Mouse (Mus musculus): ENCODE measurements around the gene Gm10382. TPM values are rescaled to one million over a fixed set of nuclear protein-coding genes. Genes with fewer than 3 reads are reported as not detected.
"Not testable (repeated sequence)": the region's sequence is repeated elsewhere in the genome, so short reads cannot be mapped to it uniquely, and the experiment has no call there.

Gm10382 gene
- polyA plus RNA-seq, 1 experiment from 2014 or later, result 0.58 TPM

GRCm38 (mm10) chr5:125434347-125434746 is 45.2 kb downstream of the Gm10382 start:
- DNase-seq; H3K4me1 ChIP-seq (ENCODE audit: control insufficient read depth, insufficient read depth, low read length); ATAC-seq (ENCODE audit: low FRiP score, low TSS enrichment); H3K9me3 ChIP-seq (ENCODE audit: control insufficient read depth, low read length); H3K27me3 ChIP-seq (ENCODE audit: control insufficient read depth, insufficient read depth, low read length); H3K9ac ChIP-seq (replicated peaks; ENCODE audit: low read length): not testable (repeated sequence)
- peak overlapping the region; percentile 88 for H3K4me2 ChIP-seq (ENCODE audit: low read length)
- H3K36me3 ChIP-seq (ENCODE audit: control insufficient read depth, insufficient read depth, low read length), result peaks cover 24% of the 10 kb centered on the region
- peak overlapping the region; percentile 79 for H3K4me3 ChIP-seq (replicated peaks; ENCODE audit: low read depth, low read length)
- H3K27ac ChIP-seq (replicated peaks; ENCODE audit: low read depth, low read length), result peak overlapping the region; percentile 75; the same call in 1 of the 2 replicates
- 58% methylated on average over 15 of the region's 15 CpGs for WGBS

Other genes with a start within 250 kb of the Gm10382 start
- gene Ncor2, start 210.1 kb upstream of the Gm10382 start, polyA plus RNA-seq (2014; fragmentation: Nextera tagmentation; extraction: Ambion mirVana), result 23.7 and 24.0 TPM in 2 replicates
- gene Scarb1, start 48.2 kb upstream of the Gm10382 start, polyA plus RNA-seq (2014; fragmentation: Nextera tagmentation; extraction: Ambion mirVana), result 22.8 and 26.8 TPM in 2 replicates
- 1,251 and 1,332 TPM in 2 replicates for gene Ubc, start 880 bp downstream of the Gm10382 start, polyA plus RNA-seq (2014; fragmentation: Nextera tagmentation; extraction: Ambion mirVana)
- gene Dhx37, start 44.8 kb downstream of the Gm10382 start, polyA plus RNA-seq (2014; fragmentation: Nextera tagmentation; extraction: Ambion mirVana), result 8.5 and 9.8 TPM in 2 replicates
- 26.8 and 37.8 TPM in 2 replicates for gene Bri3bp, start 52.2 kb downstream of the Gm10382 start, polyA plus RNA-seq (2014; fragmentation: Nextera tagmentation; extraction: Ambion mirVana)
- gene Aacs, start 86.5 kb downstream of the Gm10382 start, polyA plus RNA-seq (2014; fragmentation: Nextera tagmentation; extraction: Ambion mirVana), result 63.6 and 71.3 TPM in 2 replicates
- gene Tmem132b, start 142.5 kb downstream of the Gm10382 start, polyA plus RNA-seq (2014; fragmentation: Nextera tagmentation; extraction: Ambion mirVana), result 4.9 and 6.2 TPM in 2 replicates

Data from midbrain, embryonic 14.5 days (tissue).